ENCODE assay signal across 12 mouse cellular contexts in the genomic region with DNA sequence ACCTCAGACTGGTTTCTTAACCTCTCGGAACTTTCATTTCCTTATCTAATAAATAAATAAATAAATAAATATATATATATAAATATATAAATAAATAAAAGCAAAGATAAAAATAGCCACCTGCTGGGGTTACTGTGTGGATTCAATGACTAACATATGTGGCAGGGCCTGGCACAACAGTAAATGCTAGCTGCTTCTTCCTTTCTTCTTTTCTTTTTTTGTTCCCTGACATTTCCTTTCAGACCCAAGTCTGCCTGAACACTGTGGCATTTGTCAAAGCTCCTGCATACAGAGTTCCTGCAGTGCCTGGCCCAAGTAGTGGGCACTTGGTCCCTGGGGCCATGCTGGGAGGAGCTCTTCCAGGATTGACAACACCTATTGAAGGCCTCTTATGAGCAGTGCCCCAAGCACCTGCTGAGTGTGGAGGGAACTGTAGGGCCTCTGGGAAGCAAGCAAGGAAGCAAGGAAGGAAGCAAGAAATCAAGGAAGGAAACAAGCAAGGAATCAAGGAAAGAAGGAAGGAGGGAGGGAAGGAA.
A peak's percentile ranks its signal among the peaks of the same experiment; 100 is the strongest.
DNase-seq lines count a peak whose midpoint lies in the region; ATAC-seq and TF ChIP-seq lines count a peak whose summit lies in the region.
"Had no signal": no experiment of that assay in that cellular context is flagged by ENCODE, and none has a peak within 500 bp of the region (broad histone marks: within the 10 kb centered on the region; RNA-seq: fewer than 3 reads in every experiment).

No protein-coding gene starts in this region.

- WGBS in embryonic facial prominence, embryonic 15.5 days = 38% methylated on average over 1 of the region's 1 CpGs
- 36% methylated on average over 1 of the region's 1 CpGs for WGBS in hindbrain, embryonic 11.5 days
- 14% methylated on average over 1 of the region's 1 CpGs for WGBS in limb, embryonic 13.5 days

- no peak overlapping the region for H3K4me2 ChIP-seq in embryonic facial prominence, embryonic 15.5 days (replicated peaks)
- no peak overlapping the region for H3K4me2 ChIP-seq in hindbrain, embryonic 11.5 days (replicated peaks; ENCODE audit: low read depth, low read length)
- H3K4me2 ChIP-seq in limb, embryonic 13.5 days (replicated peaks) = no peak overlapping the region
- H3K4me2 ChIP-seq: lung, embryonic 14.5 days had no signal

- TF ChIP-seq CTCF in brain, embryonic 14.5 days (IDR thresholded peaks at IDR 0.05; ENCODE audit: borderline replicate concordance, extremely low read depth, insufficient read depth, insufficient read length) = no peak

- TF ChIP-seq POLR2A in brain, embryonic 14.5 days (IDR thresholded peaks at IDR 0.05; ENCODE audit: borderline replicate concordance, extremely low read depth, insufficient read depth, insufficient read length, poor library complexity, severe bottlenecking) = no peak

- H3K4me3 ChIP-seq in embryonic facial prominence, embryonic 15.5 days (replicated peaks) = no peak overlapping the region
- H3K4me3 ChIP-seq in hindbrain, embryonic 11.5 days (ENCODE audit: low read depth, low read length) = no peak overlapping the region
- no peak overlapping the region for H3K4me3 ChIP-seq in limb, embryonic 13.5 days

- H3K9ac ChIP-seq in embryonic facial prominence, embryonic 15.5 days = peak overlapping the region; percentile 21; the same call in 1 of the 2 replicates
- no peak overlapping the region for H3K9ac ChIP-seq in hindbrain, embryonic 11.5 days (ENCODE audit: low read depth, low read length)
- no peak overlapping the region for H3K9ac ChIP-seq in limb, embryonic 13.5 days
- H3K9ac ChIP-seq: lung, embryonic 14.5 days had no signal

- DNase-seq in brain, embryonic 14.5 days (ENCODE audit: low read depth) = peak; percentile 79
- no peak for DNase-seq in hindbrain, embryonic 11.5 days (ENCODE audit: low spot score)
- no peak for DNase-seq in left cerebral cortex, adult 8-10 months (ENCODE audit: low spot score in 2 of 2)
- no peak for DNase-seq in urinary bladder, postnatal 36 days (ENCODE audit: low spot score in 2 of 2)
- no peak for DNase-seq in cerebellum, adult 18-20 months
- no peak for DNase-seq in cerebellum, adult 9-10 months
- DNase-seq: adrenal gland, postnatal 25 days; heart, postnatal 36 days; kidney, adult 8-10 months; lung, embryonic 14.5 days had no signal

- ATAC-seq in embryonic facial prominence, embryonic 15.5 days (ENCODE audit: insufficient number of reproducible peaks, low FRiP score, low TSS enrichment, low read depth) = no peak
- ATAC-seq in hindbrain, embryonic 11.5 days (ENCODE audit: low FRiP score) = peak; percentile 46
- no peak for ATAC-seq in limb, embryonic 13.5 days (ENCODE audit: low FRiP score, low read depth)

- 0 out of 2 replicates have a peak overlapping the region, but pooled peaks have one; percentile 34 for H3K27ac ChIP-seq in embryonic facial prominence, embryonic 15.5 days (replicated peaks)
- H3K27ac ChIP-seq in hindbrain, embryonic 11.5 days (ENCODE audit: low read depth, low read length) = peak overlapping the region; percentile 48; the same call in 1 of the 2 replicates
- peak overlapping the region; percentile 61; the same call in 1 of the 2 replicates for H3K27ac ChIP-seq in limb, embryonic 13.5 days

- no peaks in the 10 kb centered on the region for H3K36me3 ChIP-seq in embryonic facial prominence, embryonic 15.5 days
- H3K36me3 ChIP-seq in hindbrain, embryonic 11.5 days (ENCODE audit: control insufficient read depth, insufficient read depth, low read length) = no peaks in the 10 kb centered on the region
- no peaks in the 10 kb centered on the region for H3K36me3 ChIP-seq in limb, embryonic 13.5 days

- H3K4me1 ChIP-seq in embryonic facial prominence, embryonic 15.5 days = peaks cover 13% of the 10 kb centered on the region; the same call in 1 of the 2 replicates
- H3K4me1 ChIP-seq in hindbrain, embryonic 11.5 days (replicated peaks; ENCODE audit: control insufficient read depth, insufficient read depth, low read length) = peaks cover 2% of the 10 kb centered on the region; the same call in 1 of the 2 replicates
- peaks cover 40% of the 10 kb centered on the region for H3K4me1 ChIP-seq in limb, embryonic 13.5 days

- H3K9me3 ChIP-seq in embryonic facial prominence, embryonic 15.5 days (replicated peaks) = no peaks in the 10 kb centered on the region
- no peaks in the 10 kb centered on the region for H3K9me3 ChIP-seq in hindbrain, embryonic 11.5 days (ENCODE audit: control insufficient read depth, low read length)
- no peaks in the 10 kb centered on the region for H3K9me3 ChIP-seq in limb, embryonic 13.5 days

- H3K27me3 ChIP-seq in embryonic facial prominence, embryonic 15.5 days = no peaks in the 10 kb centered on the region
- no peaks in the 10 kb centered on the region for H3K27me3 ChIP-seq in hindbrain, embryonic 11.5 days (ENCODE audit: control insufficient read depth, insufficient read depth, low read length)
- H3K27me3 ChIP-seq in limb, embryonic 13.5 days = no peaks in the 10 kb centered on the region
